Mouse (Mus musculus): ENCODE measurements at regions not wholly inside any gene's neighbourhood (a gene's known extent, or its start where the extent isn't known, plus 50 kb on each side); places are given as distances from the start of the nearest gene placed in this dataset.
"Not testable (repeated sequence)": the region's sequence is repeated elsewhere in the genome, so short reads cannot be mapped to it uniquely, and the experiment has no call there.

DNA sequence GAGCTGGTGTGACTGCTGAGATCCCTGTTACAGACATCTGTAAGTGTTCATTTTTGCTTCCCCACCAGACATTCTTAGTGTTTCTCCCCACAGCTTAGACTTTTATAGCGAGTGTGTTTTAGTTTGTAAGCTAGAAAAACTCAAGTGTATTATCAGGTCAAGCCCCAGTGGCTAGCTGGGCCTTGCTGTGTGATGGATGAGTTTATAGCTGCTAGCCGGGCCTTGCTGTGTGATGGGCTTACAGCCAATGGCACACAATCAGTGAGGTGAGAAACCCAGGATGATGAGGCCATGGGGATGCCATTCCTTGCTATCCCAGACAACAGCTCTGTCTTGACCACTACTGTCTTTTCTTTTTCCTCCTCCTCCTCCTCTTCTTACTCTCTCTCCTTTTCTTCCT, 197.7 kb upstream of the Dpp6 start:
- 79% methylated on average over 2 of the region's 2 CpGs for WGBS
- ATAC-seq (ENCODE audit: low FRiP score) (no peak), DNase-seq (ENCODE audit: low spot score) (no peak)
- Histone ChIP-seq H3K27ac (ENCODE audit: low read depth, low read length) (no peak overlapping the region), H3K36me3 (ENCODE audit: control insufficient read depth, insufficient read depth, low read length) (no peaks in the 10 kb centered on the region), H3K9me3 (ENCODE audit: control insufficient read depth, low read length) (no peaks in the 10 kb centered on the region), H3K4me2 (replicated peaks; ENCODE audit: low read depth, low read length) (no peak overlapping the region), H3K4me3 (ENCODE audit: low read depth, low read length) (no peak overlapping the region), H3K4me1 (replicated peaks; ENCODE audit: control insufficient read depth, insufficient read depth, low read length) (no peaks in the 10 kb centered on the region), H3K27me3 (ENCODE audit: control insufficient read depth, insufficient read depth, low read length) (no peaks in the 10 kb centered on the region), H3K9ac (ENCODE audit: low read depth, low read length) (no peak overlapping the region)

DNA sequence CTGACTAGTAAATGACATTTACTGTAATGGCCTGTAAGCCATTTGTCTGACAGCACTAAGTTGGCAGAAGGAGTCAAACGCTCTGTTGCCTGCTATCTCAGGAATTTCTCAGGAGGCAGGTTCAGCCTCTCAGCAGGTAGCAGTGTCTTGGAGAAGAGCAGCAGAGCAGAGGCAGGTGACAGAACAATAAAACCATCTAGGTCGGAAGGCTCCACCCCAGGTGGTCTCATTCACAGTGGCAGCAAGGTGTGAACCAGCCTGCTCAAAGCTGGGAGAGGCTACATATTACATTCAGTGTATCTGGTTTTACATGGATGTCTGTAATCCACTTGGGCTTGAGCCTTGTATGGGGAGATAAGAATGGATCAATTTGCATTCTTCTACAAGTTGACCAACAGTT, 194.9 kb upstream of the Dpp6 start:
- H3K4me1 ChIP-seq (replicated peaks; ENCODE audit: control insufficient read depth, insufficient read depth, low read length): no peaks in the 10 kb centered on the region
- H3K9ac ChIP-seq (ENCODE audit: low read depth, low read length): no peak overlapping the region
- no peaks in the 10 kb centered on the region for H3K36me3 ChIP-seq (ENCODE audit: control insufficient read depth, insufficient read depth, low read length)
- H3K4me3 ChIP-seq (ENCODE audit: low read depth, low read length): no peak overlapping the region
- H3K27me3 ChIP-seq (ENCODE audit: control insufficient read depth, insufficient read depth, low read length): no peaks in the 10 kb centered on the region
- DNase-seq (ENCODE audit: low spot score) (no peak), ATAC-seq (ENCODE audit: low FRiP score) (no peak)
- no peak overlapping the region for H3K4me2 ChIP-seq (replicated peaks; ENCODE audit: low read depth, low read length)
- H3K27ac ChIP-seq (ENCODE audit: low read depth, low read length): no peak overlapping the region
- 38% methylated on average over 2 of the region's 2 CpGs for WGBS
- H3K9me3 ChIP-seq (ENCODE audit: control insufficient read depth, low read length): no peaks in the 10 kb centered on the region

DNA sequence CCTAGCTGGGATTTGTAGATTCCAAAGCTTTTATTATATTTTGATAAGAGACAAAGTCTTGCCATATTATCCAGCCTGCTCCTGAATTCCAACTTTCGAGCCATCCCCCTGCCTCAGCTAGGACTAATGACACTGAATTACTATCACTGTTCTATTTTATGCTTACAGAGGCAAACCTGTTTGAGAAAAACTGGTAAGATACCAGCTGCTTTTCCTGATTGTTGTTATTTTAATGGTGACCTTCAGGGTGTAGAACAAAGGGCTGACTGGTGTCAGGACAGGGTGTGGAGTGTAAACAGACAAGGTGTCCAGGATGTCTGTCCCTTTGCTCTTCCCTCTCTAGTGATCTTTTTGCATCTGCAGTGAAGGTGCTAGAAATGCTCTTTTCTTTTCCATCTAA, 145.5 kb upstream of the Dpp6 start:
- DNase-seq (ENCODE audit: low spot score) (no peak), ATAC-seq (ENCODE audit: low FRiP score) (no peak)
- WGBS: 75% methylated on average over 1 of the region's 1 CpGs
- no peak overlapping the region for H3K9ac ChIP-seq (ENCODE audit: low read depth, low read length)
- no peaks in the 10 kb centered on the region for H3K4me1 ChIP-seq (replicated peaks; ENCODE audit: control insufficient read depth, insufficient read depth, low read length)
- no peaks in the 10 kb centered on the region for H3K9me3 ChIP-seq (ENCODE audit: control insufficient read depth, low read length)
- no peaks in the 10 kb centered on the region for H3K36me3 ChIP-seq (ENCODE audit: control insufficient read depth, insufficient read depth, low read length)
- H3K27me3 ChIP-seq (ENCODE audit: control insufficient read depth, insufficient read depth, low read length): no peaks in the 10 kb centered on the region
- no peak overlapping the region for H3K4me3 ChIP-seq (ENCODE audit: low read depth, low read length)
- no peak overlapping the region for H3K27ac ChIP-seq (ENCODE audit: low read depth, low read length)
- H3K4me2 ChIP-seq (replicated peaks; ENCODE audit: low read depth, low read length): no peak overlapping the region

DNA sequence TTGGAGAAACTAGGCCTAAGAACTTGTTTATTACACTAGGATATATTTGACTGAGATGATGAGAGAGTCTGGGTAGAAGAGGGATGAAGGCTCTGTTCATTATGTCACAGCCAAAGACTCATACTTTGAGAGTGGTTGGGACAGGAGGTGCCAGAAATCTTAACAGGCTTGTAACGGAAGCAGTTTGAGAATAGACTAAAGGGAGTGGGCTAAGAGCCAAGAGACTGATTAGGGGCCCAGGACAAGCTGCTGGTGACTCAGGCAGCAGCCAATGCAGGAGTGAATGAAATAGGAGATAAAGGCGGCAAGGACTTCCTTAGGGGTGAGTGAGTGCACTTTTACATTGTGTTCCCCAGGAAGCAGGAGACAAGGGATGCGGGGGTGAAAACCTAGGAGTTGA, 127.2 kb upstream of the Dpp6 start:
- no peaks in the 10 kb centered on the region for H3K27me3 ChIP-seq (ENCODE audit: control insufficient read depth, insufficient read depth, low read length)
- WGBS: 71% methylated on average over 3 of the region's 3 CpGs
- no peaks in the 10 kb centered on the region for H3K9me3 ChIP-seq (ENCODE audit: control insufficient read depth, low read length)
- H3K4me1 ChIP-seq (replicated peaks; ENCODE audit: control insufficient read depth, insufficient read depth, low read length): no peaks in the 10 kb centered on the region
- H3K27ac ChIP-seq (ENCODE audit: low read depth, low read length): no peak overlapping the region
- H3K36me3 ChIP-seq (ENCODE audit: control insufficient read depth, insufficient read depth, low read length): no peaks in the 10 kb centered on the region
- no peak overlapping the region for H3K4me3 ChIP-seq (ENCODE audit: low read depth, low read length)
- ATAC-seq (ENCODE audit: low FRiP score): no peak
- H3K9ac ChIP-seq (ENCODE audit: low read depth, low read length): no peak overlapping the region
- no peak for DNase-seq (ENCODE audit: low spot score)
- H3K4me2 ChIP-seq (replicated peaks; ENCODE audit: low read depth, low read length): no peak overlapping the region

DNA sequence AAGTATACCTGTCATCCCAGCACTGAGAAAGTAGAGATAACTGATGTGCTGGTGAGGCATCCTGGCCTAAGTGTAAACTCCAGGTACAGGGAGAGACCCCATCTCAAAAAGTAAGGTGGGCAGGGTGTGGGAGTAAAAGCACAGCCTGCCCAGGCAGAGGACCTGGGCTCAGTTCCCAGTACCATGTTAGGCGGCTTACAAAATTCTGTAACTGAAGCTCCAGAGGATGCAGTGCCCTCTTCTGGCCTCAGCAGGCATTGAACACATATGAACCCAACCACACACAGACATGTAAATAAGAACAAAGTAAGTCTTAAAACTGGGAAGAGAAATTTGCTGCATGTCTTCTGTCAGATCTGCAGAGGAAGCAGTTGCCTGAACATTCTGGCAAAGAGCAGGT, 125.9 kb upstream of the Dpp6 start:
- H3K9me3 ChIP-seq (ENCODE audit: control insufficient read depth, low read length): no peaks in the 10 kb centered on the region
- no peaks in the 10 kb centered on the region for H3K4me1 ChIP-seq (replicated peaks; ENCODE audit: control insufficient read depth, insufficient read depth, low read length)
- no peak overlapping the region for H3K4me3 ChIP-seq (ENCODE audit: low read depth, low read length)
- WGBS: 91% methylated on average over 1 of the region's 1 CpGs
- H3K9ac ChIP-seq (ENCODE audit: low read depth, low read length): no peak overlapping the region
- H3K4me2 ChIP-seq (replicated peaks; ENCODE audit: low read depth, low read length): no peak overlapping the region
- no peak for DNase-seq (ENCODE audit: low spot score)
- no peak overlapping the region for H3K27ac ChIP-seq (ENCODE audit: low read depth, low read length)
- no peaks in the 10 kb centered on the region for H3K27me3 ChIP-seq (ENCODE audit: control insufficient read depth, insufficient read depth, low read length)
- ATAC-seq (ENCODE audit: low FRiP score): no peak
- H3K36me3 ChIP-seq (ENCODE audit: control insufficient read depth, insufficient read depth, low read length): no peaks in the 10 kb centered on the region

DNA sequence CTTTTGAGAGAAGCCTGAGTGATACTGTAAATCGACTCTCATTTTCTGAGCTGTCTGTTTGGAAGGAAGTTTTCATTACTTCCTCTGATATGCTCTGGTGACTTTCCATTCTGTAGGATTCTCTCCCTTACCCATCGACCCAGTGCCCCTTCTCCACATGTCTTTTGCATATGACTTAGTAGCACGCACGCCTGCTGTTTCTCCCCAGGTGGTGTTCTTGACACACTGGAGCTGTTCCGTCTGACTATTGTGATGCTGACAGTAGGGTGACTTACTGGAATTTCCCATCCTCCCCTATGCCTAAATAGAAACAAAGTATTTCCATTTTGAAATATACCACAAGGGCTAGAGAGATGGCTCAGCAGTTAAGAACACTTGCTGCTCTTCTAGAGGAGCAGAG, 125.0 kb upstream of the Dpp6 start:
- ATAC-seq (ENCODE audit: low FRiP score): no peak
- H3K36me3 ChIP-seq (ENCODE audit: control insufficient read depth, insufficient read depth, low read length): no peaks in the 10 kb centered on the region
- no peak overlapping the region for H3K9ac ChIP-seq (ENCODE audit: low read depth, low read length)
- H3K4me3 ChIP-seq (ENCODE audit: low read depth, low read length): no peak overlapping the region
- DNase-seq (ENCODE audit: low spot score): no peak
- H3K4me1 ChIP-seq (replicated peaks; ENCODE audit: control insufficient read depth, insufficient read depth, low read length): no peaks in the 10 kb centered on the region
- no peak overlapping the region for H3K27ac ChIP-seq (ENCODE audit: low read depth, low read length)
- H3K9me3 ChIP-seq (ENCODE audit: control insufficient read depth, low read length): no peaks in the 10 kb centered on the region
- H3K4me2 ChIP-seq (replicated peaks; ENCODE audit: low read depth, low read length): no peak overlapping the region
- no peaks in the 10 kb centered on the region for H3K27me3 ChIP-seq (ENCODE audit: control insufficient read depth, insufficient read depth, low read length)
- WGBS: 21% methylated on average over 5 of the region's 5 CpGs

DNA sequence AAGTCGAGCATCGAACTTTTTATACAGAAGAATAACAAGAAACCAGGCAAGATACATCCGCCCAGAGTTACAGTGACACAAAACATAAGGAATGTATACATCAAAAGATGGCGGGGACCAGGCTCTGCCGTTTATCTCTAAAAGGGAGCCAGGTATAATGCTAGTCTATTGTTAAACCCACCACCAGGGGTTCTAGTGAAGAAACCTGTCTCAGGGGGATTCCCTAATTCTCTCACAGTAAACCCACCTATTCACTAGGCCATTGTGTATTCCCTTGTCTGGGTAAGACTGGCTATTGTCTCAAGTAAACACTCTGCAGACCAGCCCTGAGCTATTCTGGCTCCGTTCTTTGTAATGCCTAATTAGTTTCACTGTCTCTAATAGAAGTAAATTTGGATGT, 113.4 kb upstream of the Dpp6 start:
- 72% methylated on average over 6 of the region's 6 CpGs for WGBS
- not testable (repeated sequence) for H3K9me3 ChIP-seq (ENCODE audit: control insufficient read depth, low read length); H3K4me3 ChIP-seq (ENCODE audit: low read depth, low read length); ATAC-seq (ENCODE audit: low FRiP score); H3K27ac ChIP-seq (ENCODE audit: low read depth, low read length); DNase-seq (ENCODE audit: low spot score); H3K4me1 ChIP-seq (replicated peaks; ENCODE audit: control insufficient read depth, insufficient read depth, low read length); H3K27me3 ChIP-seq (ENCODE audit: control insufficient read depth, insufficient read depth, low read length); H3K36me3 ChIP-seq (ENCODE audit: control insufficient read depth, insufficient read depth, low read length); H3K9ac ChIP-seq (ENCODE audit: low read depth, low read length); H3K4me2 ChIP-seq (replicated peaks; ENCODE audit: low read depth, low read length)

DNA sequence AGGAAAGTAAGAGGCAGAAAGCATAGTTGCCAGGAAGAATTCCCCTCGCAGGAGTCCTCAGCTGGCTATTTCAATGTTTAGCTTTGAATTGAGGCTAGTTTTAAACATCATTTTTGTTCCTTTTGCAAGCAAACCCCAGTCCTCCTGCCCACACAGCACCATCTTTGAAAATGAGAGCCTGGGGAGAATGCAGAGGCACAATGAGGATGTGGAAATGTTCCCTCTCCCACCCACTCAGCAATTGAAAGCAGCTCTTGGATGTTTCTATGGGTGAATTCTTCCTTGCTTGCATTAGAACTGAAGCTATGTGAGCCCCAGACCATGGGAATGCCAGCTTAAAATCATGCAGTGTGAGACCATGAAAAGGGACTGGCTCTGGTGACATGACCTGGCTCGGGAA, 109.3 kb upstream of the Dpp6 start:
- H3K4me2 ChIP-seq (replicated peaks; ENCODE audit: low read depth, low read length): no peak overlapping the region
- no peak overlapping the region for H3K27ac ChIP-seq (ENCODE audit: low read depth, low read length)
- no peak overlapping the region for H3K4me3 ChIP-seq (ENCODE audit: low read depth, low read length)
- no peak overlapping the region for H3K9ac ChIP-seq (ENCODE audit: low read depth, low read length)
- 75% methylated on average over 2 of the region's 2 CpGs for WGBS
- H3K27me3 ChIP-seq (ENCODE audit: control insufficient read depth, insufficient read depth, low read length): no peaks in the 10 kb centered on the region
- no peak for ATAC-seq (ENCODE audit: low FRiP score)
- no peaks in the 10 kb centered on the region for H3K9me3 ChIP-seq (ENCODE audit: control insufficient read depth, low read length)
- no peaks in the 10 kb centered on the region for H3K36me3 ChIP-seq (ENCODE audit: control insufficient read depth, insufficient read depth, low read length)
- no peaks in the 10 kb centered on the region for H3K4me1 ChIP-seq (replicated peaks; ENCODE audit: control insufficient read depth, insufficient read depth, low read length)
- DNase-seq (ENCODE audit: low spot score): no peak

DNA sequence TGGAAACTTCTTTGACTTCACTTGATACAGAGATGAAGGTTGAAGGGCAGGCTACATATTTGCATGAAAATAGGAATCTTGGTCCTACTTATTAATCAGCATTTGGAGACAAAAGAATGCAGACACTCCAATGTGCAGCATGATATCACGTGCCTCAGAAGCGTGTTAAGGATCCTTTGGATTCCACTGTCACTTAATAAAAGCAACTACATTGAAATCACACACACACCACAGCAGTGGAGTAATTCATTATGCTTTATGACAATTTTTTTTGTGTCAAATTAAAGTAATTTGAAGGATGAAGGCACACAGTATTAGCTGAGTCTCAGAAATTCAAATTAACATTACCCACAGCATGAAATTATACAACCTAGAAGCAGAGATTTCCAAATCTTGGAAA, 92.5 kb upstream of the Dpp6 start:
- DNase-seq (ENCODE audit: low spot score) (no peak), ATAC-seq (ENCODE audit: low FRiP score) (no peak)
- Histone ChIP-seq H3K9ac (ENCODE audit: low read depth, low read length) (no peak overlapping the region), H3K4me3 (ENCODE audit: low read depth, low read length) (no peak overlapping the region), H3K9me3 (ENCODE audit: control insufficient read depth, low read length) (no peaks in the 10 kb centered on the region), H3K27me3 (ENCODE audit: control insufficient read depth, insufficient read depth, low read length) (no peaks in the 10 kb centered on the region), H3K27ac (ENCODE audit: low read depth, low read length) (no peak overlapping the region), H3K36me3 (ENCODE audit: control insufficient read depth, insufficient read depth, low read length) (no peaks in the 10 kb centered on the region), H3K4me1 (replicated peaks; ENCODE audit: control insufficient read depth, insufficient read depth, low read length) (no peaks in the 10 kb centered on the region), H3K4me2 (replicated peaks; ENCODE audit: low read depth, low read length) (no peak overlapping the region)
- WGBS: 62% methylated on average over 2 of the region's 2 CpGs
